Mouse (Mus musculus) embryo, embryonic 10 days (tissue): ENCODE measurements around the gene Arhgap10.

ENCODE experiments used
- DNase-seq: peaks from one replicate; pipeline ENCODE4 v3.0.0-alpha.2; 2015; ENCODE audit warnings: low spot score

The Arhgap10 gene

GRCm38 (mm10) chr8:77442452-77442851, 75.3 kb downstream of the Arhgap10 start:
- DNase-seq = no peak

DNA sequence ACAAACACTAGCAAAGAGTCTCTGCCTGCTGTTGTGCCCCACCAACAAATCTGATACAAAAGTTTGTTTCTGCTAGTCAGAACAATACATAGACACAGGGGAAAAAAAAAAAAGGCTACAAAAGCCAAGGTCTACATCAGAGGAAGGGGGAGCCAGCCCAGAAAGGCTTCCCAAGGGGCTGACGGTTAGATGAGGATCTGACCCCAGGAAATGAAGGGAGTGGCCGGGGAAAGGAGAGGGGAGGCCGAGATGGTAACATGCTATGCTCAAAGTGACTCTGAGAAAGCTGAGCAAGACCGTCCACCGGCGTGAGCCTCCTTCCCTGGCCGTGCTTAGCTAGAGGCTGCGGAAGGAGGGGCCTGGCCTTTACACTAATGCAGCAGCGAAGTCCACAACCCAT, 76.8 kb downstream of the Arhgap10 start:
- no peak for DNase-seq

- DNase-seq = no peak
These were observed 77.4 kb downstream of the Arhgap10 start for GRCm38 (mm10) chr8:77440324-77440880.

- DNase-seq = no peak
These were observed 78.1 kb downstream of the Arhgap10 start for GRCm38 (mm10) chr8:77439670-77440069.

GRCm38 (mm10) chr8:77437807-77438493, 79.8 kb downstream of the Arhgap10 start:
- DNase-seq = no peak

DNA sequence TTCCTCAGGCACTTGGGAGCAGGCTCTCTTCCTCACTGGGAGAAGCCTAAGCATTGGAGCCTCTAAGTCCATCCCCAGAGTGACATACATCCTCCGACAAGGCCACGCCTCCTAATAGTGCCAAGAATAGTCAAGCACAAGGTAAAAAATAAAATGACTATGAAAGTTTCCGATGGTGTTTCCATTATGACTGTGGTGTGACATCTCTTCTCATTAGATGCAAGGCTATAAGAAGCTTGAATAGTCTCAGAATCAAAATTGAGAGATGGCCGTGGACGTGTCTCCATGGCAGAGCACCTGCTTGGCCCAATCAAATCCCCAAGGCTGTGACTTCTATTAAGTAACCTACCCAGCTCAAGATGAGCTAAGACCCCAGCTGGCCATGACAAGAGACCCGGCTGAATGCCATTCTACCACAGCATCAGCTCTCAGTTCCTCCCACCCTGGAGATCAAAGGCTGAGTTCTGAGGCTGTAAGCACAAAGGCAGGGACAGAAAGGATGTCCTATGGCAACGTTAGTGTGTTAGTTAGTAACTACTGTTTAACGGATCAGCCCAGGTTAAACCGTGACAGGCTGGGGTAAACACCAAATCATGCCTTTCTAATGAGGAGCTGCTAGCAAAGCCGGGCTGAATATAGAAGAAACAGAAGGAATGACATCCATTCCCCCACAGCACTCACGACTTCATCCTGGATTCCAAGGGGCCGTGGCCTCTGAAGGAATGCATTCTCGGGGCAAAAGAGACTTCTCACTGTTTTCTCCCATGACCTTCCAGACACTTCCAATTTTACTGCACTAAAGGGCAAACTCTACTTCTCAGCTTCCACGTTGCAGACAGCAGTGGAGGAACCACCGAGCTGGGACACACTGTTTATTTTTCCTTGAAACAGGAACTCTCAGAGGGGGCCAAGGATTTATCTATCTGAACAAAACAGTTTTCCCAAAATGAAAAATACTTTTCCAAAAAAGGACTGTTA, 81.5 kb downstream of the Arhgap10 start:
- peak; percentile 57 for DNase-seq

GRCm38 (mm10) chr8:77433221-77433620, 84.5 kb downstream of the Arhgap10 start:
- DNase-seq = no peak

DNA sequence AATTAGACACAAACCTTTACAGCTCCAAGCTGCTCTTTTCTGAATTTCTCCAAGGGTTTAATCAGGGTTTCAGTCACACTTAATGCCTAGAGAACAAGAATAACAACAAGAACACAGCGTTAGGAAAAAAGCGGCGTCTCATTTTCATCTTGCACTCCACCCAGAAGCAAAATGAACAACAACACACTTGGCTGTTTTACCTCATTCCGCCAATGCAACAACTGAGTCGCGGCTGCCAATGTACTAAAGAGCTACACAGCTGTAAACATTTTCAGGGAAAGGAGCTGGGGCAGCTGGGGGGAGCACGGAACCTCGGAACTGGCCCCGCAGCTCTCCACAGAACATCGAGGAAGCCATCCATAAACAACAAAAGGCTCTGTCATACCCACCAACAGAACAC, 85.0 kb downstream of the Arhgap10 start:
- DNase-seq = no peak

DNA sequence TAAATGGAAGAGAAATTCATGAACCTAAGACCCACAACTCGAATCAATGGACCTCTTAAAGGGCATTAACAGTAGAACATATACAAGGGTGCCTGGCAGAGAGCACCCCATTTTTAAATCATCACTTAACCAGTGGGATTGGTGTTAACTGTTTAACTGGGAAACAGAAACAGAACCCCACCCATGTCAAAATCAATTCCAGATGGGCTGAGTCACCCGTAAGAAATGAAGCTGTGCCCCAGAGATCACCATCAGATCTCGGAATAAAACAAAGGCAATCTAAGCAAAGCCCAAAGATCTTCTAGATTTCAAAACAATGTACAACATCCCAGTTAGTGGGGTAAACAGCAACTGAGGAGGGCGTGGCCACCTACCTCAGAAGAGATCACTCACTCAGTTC, 89.3 kb downstream of the Arhgap10 start:
- no peak for DNase-seq

- DNase-seq = no peak
These were observed 89.7 kb downstream of the Arhgap10 start for GRCm38 (mm10) chr8:77428015-77428414.

DNA sequence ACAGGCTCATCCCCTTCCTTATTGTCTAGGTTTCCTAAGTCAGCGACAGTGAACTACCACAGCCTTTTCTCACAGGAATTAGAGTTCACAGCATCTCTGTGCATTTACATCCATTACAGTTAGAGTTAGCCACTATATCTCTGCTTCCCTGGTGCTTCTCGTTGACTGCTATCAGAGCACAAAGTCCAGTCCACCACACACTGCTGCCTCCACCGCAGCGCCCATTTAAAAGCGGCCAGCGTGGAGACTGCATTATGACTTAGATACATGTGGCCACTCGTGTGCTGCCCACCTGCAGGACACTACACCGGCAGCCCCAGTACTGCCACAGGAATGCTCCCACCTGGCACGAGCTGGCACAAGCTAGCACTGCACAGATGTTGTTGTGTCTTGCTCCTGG, 90.3 kb downstream of the Arhgap10 start:
- DNase-seq = no peak

GRCm38 (mm10) chr8:77423850-77424249, 93.9 kb downstream of the Arhgap10 start:
- no peak for DNase-seq

DNA sequence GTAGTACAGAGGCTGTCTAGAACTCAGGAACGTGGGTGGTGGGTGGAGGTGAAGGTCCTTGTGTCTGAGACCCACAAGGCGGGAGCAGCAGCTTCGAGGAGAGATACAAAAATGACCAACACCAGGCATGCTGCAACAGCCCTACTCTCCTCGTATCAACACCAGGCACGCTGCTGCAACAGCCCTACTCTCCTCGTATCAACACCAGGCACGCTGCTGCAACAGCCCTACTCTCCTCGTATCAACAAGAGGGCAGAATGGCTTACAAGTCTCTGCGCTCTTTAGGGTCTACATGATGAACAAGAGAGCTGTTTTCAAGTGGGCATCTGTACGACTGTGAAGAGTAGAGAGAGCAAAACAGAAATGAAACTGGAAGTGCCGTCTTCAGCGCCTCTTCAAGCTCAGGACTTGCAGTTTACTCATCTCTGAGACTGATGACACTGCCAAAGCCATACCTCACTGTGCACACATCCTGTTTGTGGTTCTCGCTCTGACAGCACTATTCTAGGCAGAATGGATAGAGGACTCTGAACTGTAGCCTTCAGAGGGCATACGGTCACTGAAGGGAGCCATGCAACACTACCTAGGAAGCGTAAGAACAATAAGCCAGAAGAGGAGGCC, 95.0 kb downstream of the Arhgap10 start:
- DNase-seq = no peak

GRCm38 (mm10) chr8:77421596-77421995, 96.2 kb downstream of the Arhgap10 start:
- no peak for DNase-seq

GRCm38 (mm10) chr8:77419731-77420130, 98.0 kb downstream of the Arhgap10 start:
- DNase-seq = peak; percentile 82

DNA sequence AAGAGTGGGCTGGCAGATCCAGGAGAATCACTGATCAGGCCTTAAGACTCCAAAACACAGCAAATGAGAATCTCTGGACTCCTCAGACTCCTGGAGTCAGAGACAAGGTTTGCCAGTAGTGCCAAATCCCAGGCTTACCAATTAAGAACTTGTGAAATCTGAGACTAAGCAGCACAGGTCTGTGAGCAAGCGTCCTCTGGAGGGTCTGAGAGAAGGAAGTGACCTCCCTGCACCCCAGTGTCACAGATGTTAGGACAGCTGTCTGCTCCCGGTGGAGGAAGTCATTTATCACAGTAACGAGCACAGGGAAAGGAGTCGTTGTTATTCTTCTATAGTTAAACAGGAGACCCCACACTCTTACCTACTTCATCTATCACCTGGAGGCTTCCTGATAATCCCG, 101.0 kb downstream of the Arhgap10 start:
- DNase-seq = peak; percentile 73

DNA sequence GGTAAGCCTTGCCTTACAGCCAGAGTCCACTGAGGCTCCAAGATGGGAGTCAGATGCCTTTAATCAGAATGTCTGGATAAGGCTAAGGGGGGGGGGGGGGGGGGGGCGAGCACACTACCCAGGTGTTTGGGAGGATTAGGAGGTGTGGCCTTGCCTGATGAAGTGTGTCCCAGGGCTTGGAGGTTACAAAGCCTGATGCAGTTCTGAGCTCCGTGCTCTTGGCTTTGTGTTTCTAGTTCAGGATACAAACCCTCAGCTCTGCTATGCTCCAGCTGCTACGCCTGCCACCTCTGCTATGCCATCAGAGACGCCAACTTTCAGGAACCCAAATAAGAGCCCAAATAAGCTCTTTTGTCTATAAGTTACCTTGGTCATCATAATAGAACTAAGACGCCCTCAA, 101.7 kb downstream of the Arhgap10 start:
- no peak for DNase-seq

DNA sequence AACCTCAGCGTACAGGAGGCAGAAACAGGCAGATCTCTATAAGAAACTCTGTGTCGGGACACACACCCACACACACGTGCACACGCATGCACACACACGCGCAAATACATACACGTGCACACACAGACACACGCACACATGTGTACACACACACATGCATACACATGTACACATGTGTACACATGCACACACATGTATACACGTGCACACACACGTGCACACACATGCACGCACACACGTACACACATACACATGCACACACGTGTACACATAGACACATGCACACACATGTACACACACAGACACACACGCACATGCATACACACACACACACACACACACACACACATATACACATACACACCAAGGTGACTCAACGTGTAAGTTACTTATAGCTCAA, 106.5 kb downstream of the Arhgap10 start:
- no peak for DNase-seq

GRCm38 (mm10) chr8:77410394-77410793, 107.4 kb downstream of the Arhgap10 start:
- no peak for DNase-seq

DNA sequence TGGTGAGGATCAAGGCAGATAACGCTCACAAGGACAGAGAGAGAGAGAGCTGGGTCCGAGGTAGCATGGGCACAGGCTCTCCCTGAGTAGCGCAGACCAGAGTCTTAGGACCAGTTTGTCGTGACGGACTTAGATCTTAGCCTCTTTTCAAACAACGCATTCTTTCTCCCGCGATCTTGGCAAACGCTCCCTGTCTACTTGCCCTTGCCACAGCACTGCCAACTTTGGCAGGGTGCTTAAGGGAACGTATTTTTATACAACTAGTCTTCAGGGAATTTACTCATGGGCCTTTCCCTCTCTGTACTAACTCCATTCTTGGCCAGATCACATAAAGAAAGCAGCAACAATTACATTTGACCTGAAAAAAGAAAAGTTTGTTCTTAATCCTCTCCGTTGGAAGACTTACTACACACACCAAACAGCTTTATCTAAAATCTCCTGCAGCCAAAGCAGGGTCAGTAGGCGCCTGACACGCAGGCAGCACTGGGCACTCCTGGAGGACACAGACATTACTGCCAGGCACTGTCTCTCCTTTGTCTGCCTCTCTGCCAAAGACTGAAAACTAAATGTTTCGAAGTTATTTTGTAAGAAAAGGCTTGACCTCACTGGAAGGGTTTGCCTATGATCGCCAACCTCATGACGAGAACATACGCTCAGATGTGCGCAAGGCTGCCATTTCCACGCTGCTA, 109.1 kb downstream of the Arhgap10 start:
- DNase-seq = no peak

GRCm38 (mm10) chr8:77406846-77407245, 110.9 kb downstream of the Arhgap10 start:
- DNase-seq = no peak

DNA sequence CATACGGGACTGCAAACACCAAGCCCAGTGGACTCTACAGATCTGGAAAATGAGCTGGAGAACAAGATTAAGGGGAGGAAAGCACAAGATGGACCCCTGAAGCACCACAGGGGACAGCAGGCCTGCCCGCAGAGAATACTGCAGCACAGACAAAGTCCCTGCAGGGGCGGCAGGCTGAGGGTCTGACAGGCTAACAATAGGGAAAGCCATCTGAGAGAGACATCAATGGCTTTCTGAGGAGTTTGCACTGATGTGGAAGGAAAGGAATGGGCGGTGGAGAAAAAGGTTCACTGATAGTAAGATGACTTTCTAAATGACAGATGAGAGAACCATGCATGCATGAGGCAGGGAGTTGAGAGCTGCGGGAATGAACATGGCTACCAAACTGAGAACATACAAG, 111.3 kb downstream of the Arhgap10 start:
- peak; percentile 56 for DNase-seq
